Mouse (Mus musculus): ENCODE data around the gene Sbf2. TPM values are rescaled to one million over a fixed set of nuclear protein-coding genes. Genes with fewer than 3 reads are reported as not detected.

The Sbf2 gene
- total and polyA plus RNA-seq, 3 experiments: 1.3 to 4.4 TPM; not detected in 1

DNA sequence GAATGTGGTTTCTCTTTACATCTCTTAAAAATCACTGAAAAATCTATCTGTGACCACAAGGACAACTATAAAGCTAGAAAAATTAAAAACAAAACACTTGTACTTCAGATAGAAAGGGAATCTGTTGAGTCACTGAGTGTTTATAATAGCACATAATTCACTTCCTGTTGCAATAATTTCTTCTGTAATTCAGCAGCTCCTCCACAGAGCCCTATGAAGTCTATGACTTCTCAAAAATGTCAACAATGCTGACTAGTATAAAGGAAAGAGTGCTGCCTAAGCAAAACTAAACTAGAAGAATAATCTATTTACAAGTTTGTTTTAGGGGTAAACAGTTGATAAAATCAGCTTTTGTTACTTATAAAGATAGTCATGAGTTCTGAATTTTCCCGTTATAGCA is 229.2 kb downstream of the Sbf2 start:
- Histone ChIP-seq H3K27ac (ENCODE audit: control insufficient read depth, low read depth, low read length) (no peak overlapping the region), H3K4me3 (ENCODE audit: control insufficient read depth in 1 of 2, insufficient read depth in 1 of 2, low read depth in 2 of 2, low read length in 2 of 2) (no peak overlapping the region), H3K4me1 (ENCODE audit: control insufficient read depth in 1 of 2, insufficient read depth in 2 of 2, low read length in 2 of 2) (no peaks in the 10 kb centered on the region; a peak in 1 of 4 replicates), H3K79me2 (ENCODE audit: control insufficient read depth, insufficient read depth, low read length, poor library complexity) (no peaks in the 10 kb centered on the region), H3K27me3 (ENCODE audit: control insufficient read depth in 1 of 2, insufficient read depth in 2 of 2, low read length in 2 of 2) (no peaks in the 10 kb centered on the region; a peak in 1 of 4 replicates), H3K9ac (ENCODE audit: control insufficient read depth, low read depth, low read length, poor library complexity, severe bottlenecking) (no peak overlapping the region), H3K9me3 (replicated peaks; ENCODE audit: insufficient read depth, low read length) (no peaks in the 10 kb centered on the region), H3K36me3 (ENCODE audit: control insufficient read depth in 1 of 2, insufficient read depth in 2 of 2, low read length in 2 of 2) (no peaks in the 10 kb centered on the region)
- DNase-seq (ENCODE audit: low read depth, low spot score): no peak
- no peak for TF ChIP-seq MYB (IDR thresholded peaks at IDR 0.05; ENCODE audit: low read depth, low read length)

GRCm38 (mm10) chr7:110384343-110384742 is 230.4 kb downstream of the Sbf2 start:
- Histone ChIP-seq H3K36me3 (ENCODE audit: control insufficient read depth in 1 of 2, insufficient read depth in 2 of 2, low read length in 2 of 2) (no peaks in the 10 kb centered on the region), H3K4me1 (ENCODE audit: control insufficient read depth in 1 of 2, insufficient read depth in 2 of 2, low read length in 2 of 2) (no peaks in the 10 kb centered on the region; a peak in 1 of 4 replicates), H3K9ac (ENCODE audit: control insufficient read depth, low read depth, low read length, poor library complexity, severe bottlenecking) (no peak overlapping the region), H3K9me3 (replicated peaks; ENCODE audit: insufficient read depth, low read length) (no peaks in the 10 kb centered on the region), H3K79me2 (ENCODE audit: control insufficient read depth, insufficient read depth, low read length, poor library complexity) (no peaks in the 10 kb centered on the region), H3K27me3 (ENCODE audit: control insufficient read depth in 1 of 2, insufficient read depth in 2 of 2, low read length in 2 of 2) (no peaks in the 10 kb centered on the region; a peak in 1 of 4 replicates), H3K27ac (ENCODE audit: control insufficient read depth, low read depth, low read length) (no peak overlapping the region), H3K4me3 (ENCODE audit: control insufficient read depth in 1 of 2, insufficient read depth in 1 of 2, low read depth in 2 of 2, low read length in 2 of 2) (no peak overlapping the region)
- no peak for TF ChIP-seq CHD1 (IDR thresholded peaks at IDR 0.05; ENCODE audit: low read depth, low read length)
- no peak for TF ChIP-seq POLR2AphosphoS5 (IDR thresholded peaks at IDR 0.05; ENCODE audit: borderline replicate concordance, low read depth, low read length)
- TF ChIP-seq CTCF (IDR thresholded peaks at IDR 0.05 in 2 of 3, conservative IDR thresholded peaks at IDR 0.05 in 1 of 3; ENCODE audit: control insufficient read depth in 1 of 3, insufficient read depth in 1 of 3, low read depth in 2 of 3, low read length in 3 of 3, poor library complexity in 1 of 3, severe bottlenecking in 1 of 3): peak in 2 of 3 experiments; percentile 22 to 26; a peak in 3 of 6 replicates
- TF ChIP-seq UBTF (IDR thresholded peaks at IDR 0.05; ENCODE audit: borderline replicate concordance, insufficient read depth, low read depth, low read length): no peak
- TF ChIP-seq SIN3A (IDR thresholded peaks at IDR 0.05; ENCODE audit: low read length): no peak
- no peak for TF ChIP-seq NRF1 (IDR thresholded peaks at IDR 0.05; ENCODE audit: insufficient read depth, low read depth, low read length, poor library complexity, severe bottlenecking)
- no peak for TF ChIP-seq USF1 (IDR thresholded peaks at IDR 0.05; ENCODE audit: low read depth, low read length)
- TF ChIP-seq POLR2A (IDR thresholded peaks at IDR 0.05; ENCODE audit: control insufficient read depth in 1 of 2, insufficient read depth in 1 of 2, low read depth in 1 of 2, low read length in 2 of 2, poor library complexity in 1 of 2): no peak
- TF ChIP-seq RAD21 (IDR thresholded peaks at IDR 0.05; ENCODE audit: low read depth, low read length): peak; percentile 14
- TF ChIP-seq MAFK (IDR thresholded peaks at IDR 0.05; ENCODE audit: borderline replicate concordance, low read depth, low read length): no peak
- TF ChIP-seq HCFC1 (IDR thresholded peaks at IDR 0.05; ENCODE audit: low read depth, low read length): no peak
- no peak for TF ChIP-seq GABPA (IDR thresholded peaks at IDR 0.05; ENCODE audit: low read depth, low read length)
- TF ChIP-seq MYB (IDR thresholded peaks at IDR 0.05; ENCODE audit: low read depth, low read length): no peak
- no peak for TF ChIP-seq ETS1 (IDR thresholded peaks at IDR 0.05; ENCODE audit: low read depth, low read length)
- TF ChIP-seq CHD2 (IDR thresholded peaks at IDR 0.05; ENCODE audit: low read length): no peak
- no peak for TF ChIP-seq ZNF384 (IDR thresholded peaks at IDR 0.05; ENCODE audit: low read depth, low read length)
- peak; percentile 29 for TF ChIP-seq SMC3 (IDR thresholded peaks at IDR 0.05; ENCODE audit: low read depth, low read length)
- TF ChIP-seq NELFE (IDR thresholded peaks at IDR 0.05; ENCODE audit: low read depth, low read length): no peak
- DNase-seq (ENCODE audit: low read depth, low spot score): peak; percentile 20
